Mouse (Mus musculus): ENCODE data around the gene Map7. TPM values are rescaled to one million over a fixed set of nuclear protein-coding genes. Genes with fewer than 3 reads are reported as not detected.
A peak's percentile ranks its signal among the peaks of the same experiment; 100 is the strongest.

The Map7 gene
- polyA plus RNA-seq, 1 experiment from 2014 or later: 6.7 TPM

- Histone ChIP-seq H3K9ac (ENCODE audit: low read depth, low read length) (no peak overlapping the region), H3K4me1 (replicated peaks; ENCODE audit: control insufficient read depth, insufficient read depth, low read length) (no peaks in the 10 kb centered on the region), H3K9me3 (ENCODE audit: control insufficient read depth, low read length) (no peaks in the 10 kb centered on the region), H3K27me3 (ENCODE audit: control insufficient read depth, insufficient read depth, low read length) (no peaks in the 10 kb centered on the region), H3K4me2 (replicated peaks; ENCODE audit: low read depth, low read length) (no peak overlapping the region), H3K36me3 (ENCODE audit: control insufficient read depth, insufficient read depth, low read length) (no peaks in the 10 kb centered on the region), H3K4me3 (ENCODE audit: low read depth, low read length) (no peak overlapping the region), H3K27ac (ENCODE audit: low read depth, low read length) (no peak overlapping the region)
- ATAC-seq (ENCODE audit: low FRiP score) (no peak), DNase-seq (ENCODE audit: low spot score) (no peak)
- WGBS: 91% methylated on average over 4 of the region's 4 CpGs
Measured at GRCm38 (mm10) chr10:20121981-20122380, 26.3 kb upstream of the Map7 start.

- no peak for ATAC-seq (ENCODE audit: low FRiP score)
Measured at GRCm38 (mm10) chr10:20123401-20123800, 24.9 kb upstream of the Map7 start.

GRCm38 (mm10) chr10:20124576-20124975 lies 23.7 kb upstream of the Map7 start:
- no peaks in the 10 kb centered on the region for H3K36me3 ChIP-seq (ENCODE audit: control insufficient read depth, insufficient read depth, low read length)
- no peak overlapping the region for H3K4me2 ChIP-seq (replicated peaks; ENCODE audit: low read depth, low read length)
- ATAC-seq (ENCODE audit: low FRiP score) (no peak), DNase-seq (ENCODE audit: low spot score) (no peak)
- no peak overlapping the region for H3K9ac ChIP-seq (ENCODE audit: low read depth, low read length)
- no peaks in the 10 kb centered on the region for H3K27me3 ChIP-seq (ENCODE audit: control insufficient read depth, insufficient read depth, low read length)
- H3K4me3 ChIP-seq (ENCODE audit: low read depth, low read length): no peak overlapping the region
- no peak overlapping the region for H3K27ac ChIP-seq (ENCODE audit: low read depth, low read length)
- H3K9me3 ChIP-seq (ENCODE audit: control insufficient read depth, low read length): no peaks in the 10 kb centered on the region
- 88% methylated on average over 12 of the region's 12 CpGs for WGBS
- no peaks in the 10 kb centered on the region for H3K4me1 ChIP-seq (replicated peaks; ENCODE audit: control insufficient read depth, insufficient read depth, low read length)

More at GRCm38 (mm10) chr10:20123401-20123800, 24.9 kb upstream of the Map7 start:
- Histone ChIP-seq H3K27me3 (ENCODE audit: control insufficient read depth, insufficient read depth, low read length) (no peaks in the 10 kb centered on the region), H3K4me2 (replicated peaks; ENCODE audit: low read depth, low read length) (no peak overlapping the region), H3K9ac (ENCODE audit: low read depth, low read length) (no peak overlapping the region), H3K4me3 (ENCODE audit: low read depth, low read length) (no peak overlapping the region), H3K36me3 (ENCODE audit: control insufficient read depth, insufficient read depth, low read length) (no peaks in the 10 kb centered on the region), H3K4me1 (replicated peaks; ENCODE audit: control insufficient read depth, insufficient read depth, low read length) (no peaks in the 10 kb centered on the region), H3K9me3 (ENCODE audit: control insufficient read depth, low read length) (no peaks in the 10 kb centered on the region), H3K27ac (ENCODE audit: low read depth, low read length) (no peak overlapping the region)
- WGBS: 65% methylated on average over 9 of the region's 9 CpGs
- DNase-seq (ENCODE audit: low spot score): no peak

GRCm38 (mm10) chr10:20125226-20125625 lies 23.0 kb upstream of the Map7 start:
- 55% methylated on average over 4 of the region's 4 CpGs for WGBS
- ATAC-seq (ENCODE audit: low FRiP score) (peak; percentile 49; the same call in 1 of the 2 replicates), DNase-seq (ENCODE audit: low spot score) (peak; percentile 70)
- Histone ChIP-seq H3K4me3 (ENCODE audit: low read depth, low read length) (no peak overlapping the region), H3K27me3 (ENCODE audit: control insufficient read depth, insufficient read depth, low read length) (no peaks in the 10 kb centered on the region), H3K36me3 (ENCODE audit: control insufficient read depth, insufficient read depth, low read length) (no peaks in the 10 kb centered on the region), H3K9me3 (ENCODE audit: control insufficient read depth, low read length) (no peaks in the 10 kb centered on the region), H3K27ac (ENCODE audit: low read depth, low read length) (no peak overlapping the region), H3K4me2 (replicated peaks; ENCODE audit: low read depth, low read length) (no peak overlapping the region), H3K9ac (ENCODE audit: low read depth, low read length) (no peak overlapping the region), H3K4me1 (replicated peaks; ENCODE audit: control insufficient read depth, insufficient read depth, low read length) (no peaks in the 10 kb centered on the region)

GRCm38 (mm10) chr10:20132933-20133652 lies 15.2 kb upstream of the Map7 start:
- DNase-seq (ENCODE audit: low spot score) (no peak), ATAC-seq (ENCODE audit: low FRiP score) (no peak)
- Histone ChIP-seq H3K4me3 (ENCODE audit: low read depth, low read length) (no peak overlapping the region), H3K27ac (ENCODE audit: low read depth, low read length) (no peak overlapping the region), H3K9ac (ENCODE audit: low read depth, low read length) (no peak overlapping the region), H3K4me2 (replicated peaks; ENCODE audit: low read depth, low read length) (no peak overlapping the region), H3K36me3 (ENCODE audit: control insufficient read depth, insufficient read depth, low read length) (no peaks in the 10 kb centered on the region), H3K4me1 (replicated peaks; ENCODE audit: control insufficient read depth, insufficient read depth, low read length) (no peaks in the 10 kb centered on the region), H3K9me3 (ENCODE audit: control insufficient read depth, low read length) (no peaks in the 10 kb centered on the region), H3K27me3 (ENCODE audit: control insufficient read depth, insufficient read depth, low read length) (no peaks in the 10 kb centered on the region)
- WGBS: 89% methylated on average over 12 of the region's 12 CpGs

- no peak overlapping the region for H3K9ac ChIP-seq (ENCODE audit: low read depth, low read length)
- H3K27ac ChIP-seq (ENCODE audit: low read depth, low read length): no peak overlapping the region
- H3K9me3 ChIP-seq (ENCODE audit: control insufficient read depth, low read length): no peaks in the 10 kb centered on the region
- DNase-seq (ENCODE audit: low spot score): no peak
- no peak overlapping the region for H3K4me2 ChIP-seq (replicated peaks; ENCODE audit: low read depth, low read length)
- no peaks in the 10 kb centered on the region for H3K27me3 ChIP-seq (ENCODE audit: control insufficient read depth, insufficient read depth, low read length)
- no peak overlapping the region for H3K4me3 ChIP-seq (ENCODE audit: low read depth, low read length)
- H3K4me1 ChIP-seq (replicated peaks; ENCODE audit: control insufficient read depth, insufficient read depth, low read length): no peaks in the 10 kb centered on the region
- H3K36me3 ChIP-seq (ENCODE audit: control insufficient read depth, insufficient read depth, low read length): no peaks in the 10 kb centered on the region
- 85% methylated on average over 15 of the region's 15 CpGs for WGBS
- no peak for ATAC-seq (ENCODE audit: low FRiP score)
Measured at GRCm38 (mm10) chr10:20135350-20136058, 12.8 kb upstream of the Map7 start.

- 97% methylated on average over 1 of the region's 1 CpGs for WGBS
- no peaks in the 10 kb centered on the region for H3K27me3 ChIP-seq (ENCODE audit: control insufficient read depth, insufficient read depth, low read length)
- ATAC-seq (ENCODE audit: low FRiP score): no peak
- H3K9ac ChIP-seq (ENCODE audit: low read depth, low read length): no peak overlapping the region
- H3K27ac ChIP-seq (ENCODE audit: low read depth, low read length): no peak overlapping the region
- H3K36me3 ChIP-seq (ENCODE audit: control insufficient read depth, insufficient read depth, low read length): no peaks in the 10 kb centered on the region
- no peak for DNase-seq (ENCODE audit: low spot score)
- no peak overlapping the region for H3K4me2 ChIP-seq (replicated peaks; ENCODE audit: low read depth, low read length)
- H3K4me1 ChIP-seq (replicated peaks; ENCODE audit: control insufficient read depth, insufficient read depth, low read length): no peaks in the 10 kb centered on the region
- H3K9me3 ChIP-seq (ENCODE audit: control insufficient read depth, low read length): no peaks in the 10 kb centered on the region
- H3K4me3 ChIP-seq (ENCODE audit: low read depth, low read length): no peak overlapping the region
Measured at GRCm38 (mm10) chr10:20136505-20136904, 11.8 kb upstream of the Map7 start.

- no peak for DNase-seq (ENCODE audit: low spot score)
- Histone ChIP-seq H3K9me3 (ENCODE audit: control insufficient read depth, low read length) (no peaks in the 10 kb centered on the region), H3K9ac (ENCODE audit: low read depth, low read length) (no peak overlapping the region), H3K4me2 (replicated peaks; ENCODE audit: low read depth, low read length) (no peak overlapping the region), H3K4me1 (replicated peaks; ENCODE audit: control insufficient read depth, insufficient read depth, low read length) (no peaks in the 10 kb centered on the region), H3K27ac (ENCODE audit: low read depth, low read length) (no peak overlapping the region), H3K36me3 (ENCODE audit: control insufficient read depth, insufficient read depth, low read length) (no peaks in the 10 kb centered on the region), H3K4me3 (ENCODE audit: low read depth, low read length) (no peak overlapping the region), H3K27me3 (ENCODE audit: control insufficient read depth, insufficient read depth, low read length) (no peaks in the 10 kb centered on the region)
- 52% methylated on average over 17 of the region's 17 CpGs for WGBS
- ATAC-seq (ENCODE audit: low FRiP score): no peak
Measured at GRCm38 (mm10) chr10:20141376-20141775, 6.9 kb upstream of the Map7 start.

GRCm38 (mm10) chr10:20148773-20149120 lies 476 bp downstream of the Map7 start:
- peak overlapping the region; percentile 61; the same call in 1 of the 2 replicates for H3K9ac ChIP-seq (ENCODE audit: low read depth, low read length)
- H3K4me3 ChIP-seq (ENCODE audit: low read depth, low read length): peak overlapping the region; percentile 75
- H3K36me3 ChIP-seq (ENCODE audit: control insufficient read depth, insufficient read depth, low read length): no peaks in the 10 kb centered on the region
- H3K27me3 ChIP-seq (ENCODE audit: control insufficient read depth, insufficient read depth, low read length): peaks cover 27% of the 10 kb centered on the region
- no peak overlapping the region for H3K27ac ChIP-seq (ENCODE audit: low read depth, low read length)
- WGBS: 0% methylated on average over 12 of the region's 58 CpGs
- H3K4me2 ChIP-seq (replicated peaks; ENCODE audit: low read depth, low read length): peak overlapping the region; percentile 97
- ATAC-seq (ENCODE audit: low FRiP score): peak; percentile 77
- no peak for DNase-seq (ENCODE audit: low spot score)
- H3K4me1 ChIP-seq (replicated peaks; ENCODE audit: control insufficient read depth, insufficient read depth, low read length): no peaks in the 10 kb centered on the region
- H3K9me3 ChIP-seq (ENCODE audit: control insufficient read depth, low read length): no peaks in the 10 kb centered on the region
